Mouse (Mus musculus): ENCODE results near the gene Srebf1. TPM values are rescaled to one million over a fixed set of nuclear protein-coding genes. Genes with fewer than 3 reads are reported as not detected.

The Srebf1 gene
- total RNA-seq (2021): 10 to 100 TPM; 41.5 to 43.0 TPM

DNA sequence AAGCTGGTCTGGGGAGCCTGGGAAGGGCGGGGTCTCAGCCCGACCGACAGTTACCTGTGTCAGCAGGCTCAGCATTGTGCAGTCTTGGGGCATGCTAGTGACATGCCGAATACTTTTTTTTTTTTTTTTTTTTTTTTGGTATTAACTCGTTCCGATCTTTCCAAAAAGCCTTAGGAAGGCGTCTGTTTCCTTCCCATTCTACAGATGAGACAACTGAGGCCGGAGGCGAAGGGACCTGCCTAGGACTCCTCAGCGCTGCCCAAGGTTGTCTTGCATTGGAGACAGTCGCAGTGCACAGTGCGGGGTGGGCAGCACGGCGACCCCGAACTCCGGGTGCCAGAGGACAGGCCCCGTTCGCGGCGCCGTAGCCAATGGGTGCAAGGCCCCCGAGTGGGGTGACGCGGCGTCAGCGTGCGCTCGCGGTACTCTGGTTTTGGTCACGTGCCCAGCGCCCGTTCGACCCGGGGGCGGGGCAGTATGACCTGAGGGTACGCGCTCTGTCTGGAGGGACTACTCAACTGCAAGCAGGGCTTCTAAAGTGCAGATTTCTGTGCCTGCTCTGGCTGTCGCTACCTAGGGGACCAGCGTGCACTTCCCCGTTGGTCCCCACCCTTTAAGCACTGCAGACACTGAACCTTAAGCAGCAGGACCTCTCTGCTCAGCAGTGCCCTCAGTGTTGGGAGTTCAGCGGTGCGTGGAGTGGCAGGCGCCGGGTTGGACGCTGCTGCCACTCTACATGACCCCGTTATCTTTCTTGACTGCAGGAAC lies at the start of gene Srebf1:
Gene Srebf1, minus strand, starts transcription at position 113 of the 768 bp plus-strand sequence.
- DNase-seq (ENCODE audit: extremely low spot score in 1 of 2, low spot score in 2 of 2): peak; percentile 66 to 91
- intact Hi-C loops (cut with DNase I): no loop called here

GRCm38 (mm10) chr11:60268563-60268962 lies 46.2 kb upstream of the Srebf1 start:
- intact Hi-C loops (cut with DNase I): no loop called here
- no peak for DNase-seq (ENCODE audit: extremely low spot score in 1 of 2, low spot score in 2 of 2)

DNA sequence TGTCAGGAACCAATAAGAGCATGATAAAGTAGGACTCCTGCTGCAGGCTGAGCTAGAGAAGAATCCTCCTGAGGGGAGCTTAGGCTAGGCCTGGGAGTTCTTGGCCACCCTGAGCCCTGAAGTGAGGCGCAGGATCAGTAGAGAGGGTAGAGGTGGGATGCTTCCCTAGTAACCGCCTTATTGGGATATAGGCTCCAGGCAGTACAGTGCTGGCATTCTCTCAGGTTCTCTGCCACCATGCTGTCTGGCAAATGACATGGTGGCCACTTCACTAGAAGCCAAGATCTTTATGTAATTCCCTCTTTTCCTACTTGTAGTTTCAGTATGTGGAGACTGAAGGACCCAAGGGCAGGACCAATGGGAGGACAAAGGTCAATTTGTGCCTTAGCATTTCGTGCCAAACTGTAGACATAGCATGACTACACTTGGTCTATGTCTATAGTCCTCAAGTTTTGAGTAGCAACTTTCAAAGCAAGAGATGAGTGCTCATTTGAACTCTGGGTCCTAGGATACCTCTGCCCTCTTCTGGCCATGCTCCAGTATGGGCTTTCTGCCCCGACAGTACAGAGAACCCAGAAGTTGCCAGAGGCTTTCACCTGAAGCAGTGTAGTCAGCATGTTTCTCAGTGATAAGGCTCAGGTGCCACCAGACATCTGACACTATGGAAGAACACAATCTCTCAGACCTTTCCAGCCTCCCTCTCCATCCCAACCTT lies 43.0 kb upstream of the Srebf1 start:
- intact Hi-C loops (cut with DNase I): no loop called here
- no peak for DNase-seq (ENCODE audit: extremely low spot score in 1 of 2, low spot score in 2 of 2)

GRCm38 (mm10) chr11:60264651-60265050 lies 42.3 kb upstream of the Srebf1 start:
- intact Hi-C loops (cut with DNase I): no loop called here
- no peak for DNase-seq (ENCODE audit: extremely low spot score in 1 of 2, low spot score in 2 of 2)

- intact Hi-C loops (cut with DNase I): no loop called here
- no peak for DNase-seq (ENCODE audit: extremely low spot score in 1 of 2, low spot score in 2 of 2)
Measured at GRCm38 (mm10) chr11:60262396-60262795, 40.0 kb upstream of the Srebf1 start.

GRCm38 (mm10) chr11:60260743-60261142 lies 38.4 kb upstream of the Srebf1 start:
- DNase-seq (ENCODE audit: extremely low spot score in 1 of 2, low spot score in 2 of 2): no peak
- intact Hi-C loops (cut with DNase I): no loop called here

DNA sequence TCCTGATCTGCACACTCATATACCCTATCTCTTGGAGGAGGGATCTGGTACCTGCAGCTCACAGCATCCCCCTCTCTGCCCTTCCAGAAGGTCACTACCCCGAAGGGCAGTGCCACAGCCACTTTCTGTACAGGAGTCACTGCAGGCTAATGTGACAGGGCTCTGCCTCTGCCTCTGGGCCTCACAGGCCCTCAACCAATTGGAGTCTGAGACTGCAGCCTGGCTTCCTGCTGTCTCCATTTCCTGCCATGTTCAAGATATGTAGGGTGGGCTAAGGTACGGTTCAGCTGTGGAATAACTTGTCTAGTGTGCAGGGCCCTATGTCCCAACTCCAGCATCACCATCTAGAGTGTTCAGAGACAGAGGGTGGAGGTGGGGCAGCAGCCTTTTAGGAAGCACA lies 35.3 kb upstream of the Srebf1 start:
- intact Hi-C loops (cut with DNase I): no loop called here
- no peak for DNase-seq (ENCODE audit: extremely low spot score in 1 of 2, low spot score in 2 of 2)

- intact Hi-C loops (cut with DNase I): no loop called here
- no peak for DNase-seq (ENCODE audit: extremely low spot score in 1 of 2, low spot score in 2 of 2)
Measured at GRCm38 (mm10) chr11:60256713-60257112, 34.3 kb upstream of the Srebf1 start.

- intact Hi-C loops (cut with DNase I): no loop called here
- DNase-seq (ENCODE audit: extremely low spot score in 1 of 2, low spot score in 2 of 2): peak; percentile 57 to 59
Measured at GRCm38 (mm10) chr11:60256176-60256681, 33.8 kb upstream of the Srebf1 start.

DNA sequence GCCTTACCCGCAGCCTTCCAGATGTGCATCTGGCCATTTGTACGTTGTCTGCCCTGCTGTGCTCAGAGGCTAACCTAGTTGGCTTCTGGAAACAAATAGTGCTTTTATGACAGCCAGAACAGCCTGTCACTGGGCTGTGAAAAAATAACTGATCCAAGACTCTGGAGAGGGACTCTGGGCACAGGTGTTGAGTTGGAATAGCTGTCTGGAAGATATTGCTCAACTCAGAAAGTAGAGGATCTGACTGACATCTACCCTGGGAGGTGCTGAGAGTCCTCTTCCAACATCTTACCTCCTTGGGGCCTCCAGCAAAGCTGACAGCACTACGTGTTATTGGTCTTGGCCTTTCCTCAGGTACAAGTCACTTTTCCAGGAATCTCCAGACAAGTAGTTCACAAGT lies 33.3 kb upstream of the Srebf1 start:
- DNase-seq (ENCODE audit: extremely low spot score in 1 of 2, low spot score in 2 of 2): no peak
- intact Hi-C loops (cut with DNase I): no loop called here

DNA sequence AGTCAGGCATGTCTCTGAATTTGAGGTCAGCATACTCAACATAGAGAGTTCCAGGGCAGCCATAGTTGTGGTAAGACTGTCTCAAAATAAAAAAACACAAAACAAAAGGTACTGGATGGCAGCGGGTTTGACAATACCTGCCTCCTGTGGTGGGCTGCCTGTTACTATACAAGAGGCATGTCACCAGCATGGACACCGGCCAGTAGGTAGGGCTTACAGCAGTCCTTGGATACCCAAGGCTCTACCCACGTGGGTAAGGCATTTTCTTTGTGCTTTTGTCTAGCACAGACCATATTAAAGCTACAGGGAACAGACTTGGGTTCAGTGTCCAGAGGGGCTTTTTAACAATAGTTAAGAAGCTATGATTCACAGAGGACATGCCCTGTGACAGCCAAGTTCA lies 32.8 kb upstream of the Srebf1 start:
- no peak for DNase-seq (ENCODE audit: extremely low spot score in 1 of 2, low spot score in 2 of 2)
- intact Hi-C loops (cut with DNase I): no loop called here

DNA sequence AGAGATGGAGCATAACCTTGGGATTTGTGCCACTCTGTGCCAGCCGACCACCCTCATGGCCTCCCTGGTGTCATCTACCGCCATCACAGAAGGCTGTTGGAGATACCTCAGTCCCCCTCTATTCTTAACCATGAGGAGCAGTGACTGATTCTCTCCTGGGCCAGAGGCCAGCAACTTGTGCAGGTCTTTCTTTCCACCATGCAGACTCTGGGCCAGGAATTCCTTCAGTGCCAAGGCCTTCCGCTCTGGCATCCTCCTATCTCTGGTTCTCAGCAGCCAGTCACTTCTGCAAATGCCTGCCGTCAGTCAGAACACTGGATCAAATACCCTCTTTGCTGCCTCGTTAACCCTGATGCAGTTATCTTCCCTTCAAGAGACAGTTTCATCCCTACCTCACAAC lies 31.9 kb upstream of the Srebf1 start:
- no peak for DNase-seq (ENCODE audit: extremely low spot score in 1 of 2, low spot score in 2 of 2)
- intact Hi-C loops (cut with DNase I): loop anchor here (5.0 kb wide), 1 partner anchor 33 kb away; no protein-coding TSS in a partner anchor

DNA sequence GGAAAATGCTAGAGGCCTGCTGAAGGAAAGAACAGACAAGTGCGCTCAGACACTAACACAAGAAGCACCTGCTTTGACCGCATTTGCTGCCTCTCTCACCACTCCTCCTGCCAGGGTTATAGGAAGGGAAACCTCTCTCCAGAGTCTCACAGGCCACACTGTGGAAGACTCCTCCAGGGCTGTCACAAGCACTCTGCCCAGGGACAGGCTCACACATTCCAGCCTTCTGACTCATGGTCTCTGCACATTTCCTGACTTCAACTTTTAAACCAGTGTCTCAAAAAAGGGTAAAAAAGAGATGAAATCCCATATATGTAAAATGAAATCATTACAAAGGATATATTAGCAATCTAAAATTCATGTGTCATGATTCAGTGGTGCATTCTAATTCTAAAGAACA lies 31.2 kb upstream of the Srebf1 start:
- intact Hi-C loops (cut with DNase I): loop anchor here (5.0 kb wide), 1 partner anchor 34 kb away; no protein-coding TSS in a partner anchor

DNA sequence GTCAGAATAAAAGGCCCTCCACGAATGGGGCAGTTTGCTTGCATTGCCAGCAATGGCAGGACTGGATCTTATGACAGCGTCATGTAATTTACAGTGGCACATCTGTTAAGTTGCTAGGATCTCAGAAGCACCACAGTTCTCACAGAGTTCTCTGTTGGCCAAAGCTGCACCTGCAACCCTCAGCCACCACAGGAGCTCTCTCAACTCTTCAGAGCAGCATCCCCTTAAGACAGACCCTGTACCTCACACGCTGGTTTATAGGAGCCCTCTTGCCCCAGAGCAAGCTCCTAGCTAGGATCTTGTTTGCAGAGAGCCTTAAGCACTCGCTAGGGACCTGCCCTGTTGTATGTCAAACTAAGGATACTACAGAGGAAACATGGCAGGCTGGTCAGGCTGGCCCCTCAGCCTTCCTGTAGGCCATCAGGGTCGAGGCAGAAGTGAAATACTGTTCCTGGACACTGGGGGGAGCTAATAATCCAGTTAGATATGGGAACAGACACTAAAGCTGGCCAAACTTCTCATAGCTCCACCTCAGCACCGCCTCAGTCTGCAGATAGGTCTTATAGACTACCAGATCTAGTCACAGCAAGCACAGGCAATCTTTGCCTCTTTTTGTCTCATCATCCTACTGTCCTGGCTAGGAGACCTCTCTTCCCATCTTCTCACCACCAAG lies 28.7 kb upstream of the Srebf1 start:
- intact Hi-C loops (cut with DNase I): loop anchor here (5.0 kb wide), 1 partner anchor 36 kb away; no protein-coding TSS in a partner anchor
- DNase-seq (ENCODE audit: extremely low spot score in 1 of 2, low spot score in 2 of 2): peak in 1 of 2 experiments; percentile 48

More for the DNA sequence above, 31.2 kb upstream of the Srebf1 start:
- no peak for DNase-seq (ENCODE audit: extremely low spot score in 1 of 2, low spot score in 2 of 2)

DNA sequence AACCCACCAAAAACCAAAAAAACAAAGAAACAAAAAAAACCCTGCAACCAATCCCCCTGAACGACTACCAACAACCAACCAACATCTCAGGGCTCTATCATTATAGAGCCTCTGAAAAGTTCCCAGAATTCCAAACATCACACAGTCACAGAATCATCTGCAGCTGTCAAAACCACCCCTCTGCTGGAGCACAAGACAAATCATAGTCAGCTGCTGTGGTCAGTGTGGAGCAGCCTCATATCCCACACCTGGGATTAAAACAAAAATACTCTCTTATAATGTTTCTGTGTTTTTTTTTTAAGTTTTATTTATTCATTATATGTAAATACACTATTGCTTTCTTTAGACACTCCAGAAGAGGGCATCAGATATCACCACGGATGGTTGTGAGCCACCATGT lies 27.5 kb upstream of the Srebf1 start:
- DNase-seq (ENCODE audit: extremely low spot score in 1 of 2, low spot score in 2 of 2): no peak
- intact Hi-C loops (cut with DNase I): loop anchor here (5.0 kb wide), 1 partner anchor 37 kb away; no protein-coding TSS in a partner anchor

GRCm38 (mm10) chr11:60248596-60249404 lies 26.4 kb upstream of the Srebf1 start:
- no peak for DNase-seq (ENCODE audit: extremely low spot score in 1 of 2, low spot score in 2 of 2)
- intact Hi-C loops (cut with DNase I): no loop called here

DNA sequence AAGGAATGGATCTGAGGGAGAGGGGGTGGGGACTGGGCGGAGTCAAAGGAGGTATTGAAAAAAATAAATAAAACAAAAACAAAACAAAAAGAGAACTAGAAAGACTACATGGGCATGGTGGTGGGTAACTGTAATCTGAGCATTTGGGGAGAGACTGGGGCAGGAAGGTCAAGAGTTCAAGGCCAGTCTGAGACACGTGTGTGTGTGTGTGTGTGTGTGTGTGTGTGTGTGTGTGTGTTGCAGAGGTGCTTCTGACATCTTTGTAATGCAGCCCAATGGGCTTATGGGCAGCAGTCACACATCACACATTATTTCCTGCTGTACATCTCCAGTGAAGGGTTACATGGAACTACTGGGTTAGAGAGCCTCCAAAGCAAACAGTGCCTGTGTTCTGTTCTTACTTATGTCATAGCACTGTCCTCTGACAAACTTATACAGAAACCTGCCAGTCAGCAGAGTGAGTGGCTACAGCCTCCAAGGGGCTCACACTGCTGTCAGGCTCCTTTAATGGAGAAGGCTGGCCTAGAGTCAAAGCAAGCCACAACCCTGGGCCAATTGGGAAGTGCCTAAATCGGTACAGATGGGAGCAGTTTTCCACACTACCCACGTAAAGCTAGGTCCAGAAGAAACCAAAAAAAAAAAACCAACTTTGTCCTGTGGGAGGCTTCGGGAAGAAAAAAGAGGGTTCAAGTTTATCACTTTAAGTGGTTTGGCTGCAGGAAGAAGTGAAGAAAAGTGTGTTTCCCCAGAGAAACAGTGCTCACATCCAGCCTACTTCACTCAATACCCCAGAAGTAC lies 25.6 kb upstream of the Srebf1 start:
- no peak for DNase-seq (ENCODE audit: extremely low spot score in 1 of 2, low spot score in 2 of 2)
- intact Hi-C loops (cut with DNase I): no loop called here

DNA sequence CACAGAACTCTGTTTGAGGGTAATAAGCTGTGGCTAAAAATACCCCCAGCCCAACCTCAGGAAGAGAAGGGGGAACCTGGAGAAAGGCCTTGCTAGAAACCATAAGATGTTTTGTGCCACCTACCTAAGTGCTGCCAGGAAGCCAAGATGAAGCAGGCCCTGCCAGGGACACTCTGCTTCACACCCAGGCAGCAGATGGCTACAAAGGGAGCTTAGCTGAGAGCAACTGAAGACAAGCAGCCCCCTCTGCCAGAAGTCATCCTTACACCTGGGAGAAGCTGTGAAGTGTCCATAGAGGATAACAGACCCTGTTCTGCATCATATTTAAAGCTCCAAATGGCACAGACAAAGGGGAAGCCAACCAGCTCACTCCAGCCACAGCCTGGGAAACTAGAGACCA lies 23.7 kb upstream of the Srebf1 start:
- intact Hi-C loops (cut with DNase I): no loop called here
- no peak for DNase-seq (ENCODE audit: extremely low spot score in 1 of 2, low spot score in 2 of 2)
